Mouse (Mus musculus): Measurements from ENCODE around the gene Papolb.

Gene Papolb

GRCm38 (mm10) chr5:142529915-142530314, at the start of gene Papolb:
Gene Papolb, minus strand, starts transcription at chr5:142530076.
- DNase-seq (ENCODE audit: low spot score in 2 of 2), result no peak

- no peak for DNase-seq (ENCODE audit: low spot score in 2 of 2)
Measured at GRCm38 (mm10) chr5:142578192-142578591, 48.3 kb upstream of the Papolb start.

- peak in 1 of 2 experiments; percentile 34 for DNase-seq (ENCODE audit: low spot score in 2 of 2)
Measured at GRCm38 (mm10) chr5:142576832-142577231, 47.0 kb upstream of the Papolb start.

- DNase-seq (ENCODE audit: low spot score in 2 of 2), result no peak
Measured at GRCm38 (mm10) chr5:142574323-142575057, 44.6 kb upstream of the Papolb start.

- no peak for DNase-seq (ENCODE audit: low spot score in 2 of 2)
Measured at GRCm38 (mm10) chr5:142564606-142565005, 34.7 kb upstream of the Papolb start.

GRCm38 (mm10) chr5:142560261-142560660, 30.4 kb upstream of the Papolb start:
- no peak for DNase-seq (ENCODE audit: low spot score in 2 of 2)

- peak; percentile 57 to 80 for DNase-seq (ENCODE audit: low spot score in 2 of 2)
Measured at GRCm38 (mm10) chr5:142557397-142558067, 27.7 kb upstream of the Papolb start.

- no peak for DNase-seq (ENCODE audit: low spot score in 2 of 2)
Measured at GRCm38 (mm10) chr5:142556721-142557120, 26.8 kb upstream of the Papolb start.

GRCm38 (mm10) chr5:142555866-142556265, 26.0 kb upstream of the Papolb start:
- DNase-seq (ENCODE audit: low spot score in 2 of 2), result no peak

GRCm38 (mm10) chr5:142550706-142551652, 21.1 kb upstream of the Papolb start, which contains the start of gene Radil:
Gene Radil, minus strand, starts transcription at chr5:142551098.
- peak; percentile 98 to 99 for DNase-seq (ENCODE audit: low spot score in 2 of 2)

- DNase-seq (ENCODE audit: low spot score in 2 of 2), result peak in 1 of 2 experiments; percentile 37
Measured at GRCm38 (mm10) chr5:142549961-142550705, 20.3 kb upstream of the Papolb start.

- DNase-seq (ENCODE audit: low spot score in 2 of 2), result no peak
Measured at GRCm38 (mm10) chr5:142549441-142549840, 19.6 kb upstream of the Papolb start.

- no peak for DNase-seq (ENCODE audit: low spot score in 2 of 2)
Measured at GRCm38 (mm10) chr5:142547066-142547465, 17.2 kb upstream of the Papolb start.

GRCm38 (mm10) chr5:142546344-142546743, 16.5 kb upstream of the Papolb start:
- DNase-seq (ENCODE audit: low spot score in 2 of 2), result no peak

GRCm38 (mm10) chr5:142545014-142545795, 15.3 kb upstream of the Papolb start:
- DNase-seq (ENCODE audit: low spot score in 2 of 2), result no peak

GRCm38 (mm10) chr5:142537286-142537685, 7.4 kb upstream of the Papolb start:
- no peak for DNase-seq (ENCODE audit: low spot score in 2 of 2)

- DNase-seq (ENCODE audit: low spot score in 2 of 2), result no peak
Measured at GRCm38 (mm10) chr5:142535388-142535787, 5.5 kb upstream of the Papolb start.

- no peak for DNase-seq (ENCODE audit: low spot score in 2 of 2)
Measured at GRCm38 (mm10) chr5:142524711-142525464, 5.0 kb downstream of the Papolb start.

GRCm38 (mm10) chr5:142521195-142521866, 8.5 kb downstream of the Papolb start:
- DNase-seq (ENCODE audit: low spot score in 2 of 2), result no peak

Measured in urinary bladder, postnatal 4 days (tissue).